Comparison of ENCODE assay signal across 8 mouse cellular contexts in genomic region chr5:136458893-136459499, GRCm38 (mm10).
DNase-seq lines count a peak whose midpoint lies in the region; ATAC-seq and TF ChIP-seq lines count a peak whose summit lies in the region.

No protein-coding gene starts in this region.

- no peak for DNase-seq in heart, postnatal 0 days (ENCODE audit: low spot score)
- no peak for DNase-seq in heart, postnatal 10 days
- DNase-seq in lung, postnatal 10 days, result no peak
- DNase-seq in adrenal gland, postnatal 14 days, result no peak

- TF ChIP-seq EP300 in heart, postnatal 0 days (IDR thresholded peaks at IDR 0.05; ENCODE audit: low read depth), result no peak

- no peaks in the 10 kb centered on the region for H3K36me3 ChIP-seq in heart, postnatal 0 days (replicated peaks; ENCODE audit: control insufficient read depth, insufficient read depth, low read length)
- H3K36me3 ChIP-seq in lung, embryonic 16.5 days (ENCODE audit: control insufficient read depth, insufficient read depth, low read length), result no peaks in the 10 kb centered on the region
- no peaks in the 10 kb centered on the region for H3K36me3 ChIP-seq in macrophage (ENCODE audit: inconsistent target)

- TF ChIP-seq CTCF in heart, postnatal 0 days (IDR thresholded peaks at IDR 0.05; ENCODE audit: low read depth), result no peak

- no peaks in the 10 kb centered on the region for H3K27me3 ChIP-seq in heart, postnatal 0 days (ENCODE audit: control insufficient read depth, insufficient read depth, low read length)
- H3K27me3 ChIP-seq in lung, embryonic 16.5 days (ENCODE audit: control insufficient read depth, insufficient read depth, low read depth, low read length), result no peaks in the 10 kb centered on the region

- H3K9me3 ChIP-seq in heart, postnatal 0 days (replicated peaks; ENCODE audit: control insufficient read depth, low read length), result no peaks in the 10 kb centered on the region
- no peaks in the 10 kb centered on the region for H3K9me3 ChIP-seq in lung, embryonic 16.5 days (ENCODE audit: control insufficient read depth, low read length)

- peak overlapping the region; percentile 63 for H3K27ac ChIP-seq in heart, postnatal 0 days (ENCODE audit: low read depth)
- peak overlapping the region; percentile 48 for H3K27ac ChIP-seq in lung, embryonic 16.5 days (ENCODE audit: low read length)
- H3K27ac ChIP-seq in brown adipose tissue, adult 24 weeks (replicated peaks; ENCODE audit: low read depth, low read length), result 0 out of 2 replicates have a peak overlapping the region, but pooled peaks have one; percentile 3
- peak overlapping the region; percentile 93 for H3K27ac ChIP-seq in macrophage

- no peak overlapping the region for H3K9ac ChIP-seq in heart, postnatal 0 days (replicated peaks; ENCODE audit: low read depth, low read length)
- H3K9ac ChIP-seq in lung, embryonic 16.5 days (ENCODE audit: low read length), result no peak overlapping the region

- intact Hi-C loops in heart, postnatal 10 days (cut with DNase I), result no loop called here

- no peak overlapping the region for H3K4me3 ChIP-seq in heart, postnatal 0 days (ENCODE audit: low read depth, low read length)
- H3K4me3 ChIP-seq in lung, embryonic 16.5 days (ENCODE audit: low read length), result no peak overlapping the region
- no peak overlapping the region for H3K4me3 ChIP-seq in brown adipose tissue, adult 24 weeks (ENCODE audit: insufficient read depth, low read depth, low read length)
- H3K4me3 ChIP-seq in macrophage (ENCODE audit: inconsistent target), result no peak overlapping the region

- peaks cover 77% of the 10 kb centered on the region for H3K79me2 ChIP-seq in macrophage (ENCODE audit: inconsistent target)

- 52% methylated on average over 11 of the region's 11 CpGs for WGBS in heart, postnatal 0 days
- 55% methylated on average over 11 of the region's 11 CpGs for WGBS in lung, embryonic 16.5 days
- 58% methylated on average over 11 of the region's 11 CpGs for WGBS in macrophage (ENCODE audit: missing documents)

- no peak for ATAC-seq in heart, postnatal 0 days (ENCODE audit: insufficient read depth, low read depth)
- no peak for ATAC-seq in lung, embryonic 16.5 days (ENCODE audit: low read depth)
- ATAC-seq in cerebellum, adult (ENCODE audit: insufficient number of reproducible peaks, low FRiP score, low TSS enrichment), result no peak

- H3K4me1 ChIP-seq in heart, postnatal 0 days (ENCODE audit: control insufficient read depth, insufficient read depth), result peaks cover 59% of the 10 kb centered on the region
- peaks cover 28% of the 10 kb centered on the region for H3K4me1 ChIP-seq in lung, embryonic 16.5 days (replicated peaks; ENCODE audit: control insufficient read depth, insufficient read depth, low read length)
- H3K4me1 ChIP-seq in brown adipose tissue, adult 24 weeks (ENCODE audit: control insufficient read depth, insufficient read depth, insufficient read length, low read length), result peaks cover 12% of the 10 kb centered on the region

- H3K4me2 ChIP-seq in heart, postnatal 0 days (ENCODE audit: low read depth, low read length), result no peak overlapping the region
- no peak overlapping the region for H3K4me2 ChIP-seq in lung, embryonic 16.5 days (ENCODE audit: low read depth, low read length)

Comparison
In these comparisons a context has a peak if more than half of its experiments do, and no peak if none do; other contexts are left out.
1. H3K27ac ChIP-seq: peak in every context shown above with its lines; median percentile 93 in macrophage; 63 in heart, postnatal 0 days; 48 in lung, embryonic 16.5 days; 3 in brown adipose tissue, adult 24 weeks.